Mouse (Mus musculus): ENCODE measurements at regions not wholly inside any gene's neighbourhood (a gene's known extent, or its start where the extent isn't known, plus 50 kb on each side); places are given as distances from the start of the nearest gene placed in this dataset.

GRCm38 (mm10) chr7:40752195-40752594 is 145.9 kb upstream of the Vstm2b start:
- Histone ChIP-seq H3K9ac (no peak overlapping the region), H3K4me3 (no peak overlapping the region), H3K4me1 (no peaks in the 10 kb centered on the region), H3K36me3 (no peaks in the 10 kb centered on the region), H3K4me2 (no peak overlapping the region), H3K27ac (replicated peaks) (no peak overlapping the region), H3K9me3 (no peaks in the 10 kb centered on the region), H3K27me3 (replicated peaks) (no peaks in the 10 kb centered on the region)
- ATAC-seq (ENCODE audit: extremely low read depth, insufficient number of reproducible peaks, low FRiP score, low TSS enrichment), result no peak
- WGBS, result 56% methylated on average over 3 of the region's 3 CpGs

- Histone ChIP-seq H3K27me3 (replicated peaks) (no peaks in the 10 kb centered on the region), H3K27ac (replicated peaks) (no peak overlapping the region), H3K9ac (no peak overlapping the region), H3K4me2 (no peak overlapping the region), H3K4me1 (no peaks in the 10 kb centered on the region), H3K4me3 (no peak overlapping the region), H3K9me3 (no peaks in the 10 kb centered on the region), H3K36me3 (no peaks in the 10 kb centered on the region)
- WGBS, result 34% methylated on average over 1 of the region's 1 CpGs
- ATAC-seq (ENCODE audit: extremely low read depth, insufficient number of reproducible peaks, low FRiP score, low TSS enrichment), result no peak
These were observed 144.6 kb upstream of the Vstm2b start for GRCm38 (mm10) chr7:40753490-40753889.

GRCm38 (mm10) chr7:40762520-40762919 is 135.6 kb upstream of the Vstm2b start:
- ATAC-seq (ENCODE audit: extremely low read depth, insufficient number of reproducible peaks, low FRiP score, low TSS enrichment), result no peak
- Histone ChIP-seq H3K4me2 (no peak overlapping the region), H3K36me3 (no peaks in the 10 kb centered on the region), H3K27ac (replicated peaks) (no peak overlapping the region), H3K9me3 (no peaks in the 10 kb centered on the region), H3K4me3 (no peak overlapping the region), H3K4me1 (no peaks in the 10 kb centered on the region), H3K27me3 (replicated peaks) (no peaks in the 10 kb centered on the region), H3K9ac (no peak overlapping the region)
- WGBS, result 4% methylated on average over 5 of the region's 5 CpGs

GRCm38 (mm10) chr7:40766142-40766541 is 132.0 kb upstream of the Vstm2b start:
- Histone ChIP-seq H3K4me3 (no peak overlapping the region), H3K27ac (replicated peaks) (no peak overlapping the region), H3K27me3 (replicated peaks) (no peaks in the 10 kb centered on the region), H3K36me3 (no peaks in the 10 kb centered on the region), H3K4me1 (no peaks in the 10 kb centered on the region), H3K4me2 (no peak overlapping the region), H3K9ac (no peak overlapping the region), H3K9me3 (no peaks in the 10 kb centered on the region)
- WGBS, result 47% methylated on average over 3 of the region's 3 CpGs
- ATAC-seq (ENCODE audit: extremely low read depth, insufficient number of reproducible peaks, low FRiP score, low TSS enrichment), result no peak

GRCm38 (mm10) chr7:40776220-40776619 is 121.9 kb upstream of the Vstm2b start:
- no peaks in the 10 kb centered on the region for H3K27me3 ChIP-seq (replicated peaks)
- H3K4me3 ChIP-seq, result no peak overlapping the region
- no peak overlapping the region for H3K9ac ChIP-seq
- no peak overlapping the region for H3K4me2 ChIP-seq
- H3K4me1 ChIP-seq, result no peaks in the 10 kb centered on the region
- 28% methylated on average over 4 of the region's 4 CpGs for WGBS
- H3K36me3 ChIP-seq, result no peaks in the 10 kb centered on the region
- H3K27ac ChIP-seq (replicated peaks), result no peak overlapping the region
- H3K9me3 ChIP-seq, result no peaks in the 10 kb centered on the region
- ATAC-seq (ENCODE audit: extremely low read depth, insufficient number of reproducible peaks, low FRiP score, low TSS enrichment), result no peak

GRCm38 (mm10) chr7:40784906-40785305 is 113.2 kb upstream of the Vstm2b start:
- Histone ChIP-seq H3K36me3 (no peaks in the 10 kb centered on the region), H3K4me3 (no peak overlapping the region), H3K9ac (no peak overlapping the region), H3K4me1 (no peaks in the 10 kb centered on the region), H3K4me2 (no peak overlapping the region), H3K9me3 (no peaks in the 10 kb centered on the region), H3K27ac (replicated peaks) (no peak overlapping the region), H3K27me3 (replicated peaks) (no peaks in the 10 kb centered on the region)
- no peak for ATAC-seq (ENCODE audit: extremely low read depth, insufficient number of reproducible peaks, low FRiP score, low TSS enrichment)
- WGBS, result 70% methylated on average over 1 of the region's 1 CpGs

GRCm38 (mm10) chr7:40786758-40787157 is 111.4 kb upstream of the Vstm2b start:
- no peak overlapping the region for H3K9ac ChIP-seq
- H3K36me3 ChIP-seq, result no peaks in the 10 kb centered on the region
- WGBS, result 68% methylated on average over 2 of the region's 2 CpGs
- H3K9me3 ChIP-seq, result no peaks in the 10 kb centered on the region
- H3K27me3 ChIP-seq (replicated peaks), result no peaks in the 10 kb centered on the region
- no peak overlapping the region for H3K4me3 ChIP-seq
- no peak overlapping the region for H3K27ac ChIP-seq (replicated peaks)
- ATAC-seq (ENCODE audit: extremely low read depth, insufficient number of reproducible peaks, low FRiP score, low TSS enrichment), result no peak
- no peak overlapping the region for H3K4me2 ChIP-seq
- no peaks in the 10 kb centered on the region for H3K4me1 ChIP-seq

GRCm38 (mm10) chr7:40788486-40788885 is 109.6 kb upstream of the Vstm2b start:
- WGBS, result 71% methylated on average over 2 of the region's 2 CpGs

GRCm38 (mm10) chr7:40794458-40795207 is 103.5 kb upstream of the Vstm2b start:
- H3K9me3 ChIP-seq, result no peaks in the 10 kb centered on the region
- H3K27me3 ChIP-seq (replicated peaks), result no peaks in the 10 kb centered on the region
- H3K4me3 ChIP-seq, result no peak overlapping the region
- no peak for ATAC-seq (ENCODE audit: extremely low read depth, insufficient number of reproducible peaks, low FRiP score, low TSS enrichment)
- H3K36me3 ChIP-seq, result no peaks in the 10 kb centered on the region
- H3K9ac ChIP-seq, result no peak overlapping the region
- no peaks in the 10 kb centered on the region for H3K4me1 ChIP-seq
- H3K27ac ChIP-seq (replicated peaks), result no peak overlapping the region
- 75% methylated on average over 11 of the region's 11 CpGs for WGBS
- H3K4me2 ChIP-seq, result no peak overlapping the region

More at GRCm38 (mm10) chr7:40788486-40788885, 109.6 kb upstream of the Vstm2b start:
- Histone ChIP-seq H3K4me1 (no peaks in the 10 kb centered on the region), H3K27me3 (replicated peaks) (no peaks in the 10 kb centered on the region), H3K36me3 (no peaks in the 10 kb centered on the region), H3K9me3 (no peaks in the 10 kb centered on the region), H3K27ac (replicated peaks) (no peak overlapping the region), H3K4me2 (no peak overlapping the region), H3K9ac (no peak overlapping the region), H3K4me3 (no peak overlapping the region)
- no peak for ATAC-seq (ENCODE audit: extremely low read depth, insufficient number of reproducible peaks, low FRiP score, low TSS enrichment)

- WGBS, result 56% methylated on average over 7 of the region's 7 CpGs
- Histone ChIP-seq H3K9me3 (no peaks in the 10 kb centered on the region), H3K27me3 (replicated peaks) (no peaks in the 10 kb centered on the region), H3K27ac (replicated peaks) (no peak overlapping the region), H3K4me1 (no peaks in the 10 kb centered on the region), H3K4me3 (no peak overlapping the region), H3K36me3 (no peaks in the 10 kb centered on the region), H3K9ac (no peak overlapping the region), H3K4me2 (no peak overlapping the region)
- ATAC-seq (ENCODE audit: extremely low read depth, insufficient number of reproducible peaks, low FRiP score, low TSS enrichment), result no peak
These were observed 98.3 kb upstream of the Vstm2b start for GRCm38 (mm10) chr7:40799794-40800193.

GRCm38 (mm10) chr7:40801291-40801690 is 96.8 kb upstream of the Vstm2b start:
- Histone ChIP-seq H3K4me2 (no peak overlapping the region), H3K9ac (no peak overlapping the region), H3K27ac (replicated peaks) (no peak overlapping the region), H3K4me3 (no peak overlapping the region), H3K36me3 (no peaks in the 10 kb centered on the region), H3K4me1 (no peaks in the 10 kb centered on the region), H3K9me3 (no peaks in the 10 kb centered on the region), H3K27me3 (replicated peaks) (no peaks in the 10 kb centered on the region)
- ATAC-seq (ENCODE audit: extremely low read depth, insufficient number of reproducible peaks, low FRiP score, low TSS enrichment), result no peak
- 59% methylated on average over 2 of the region's 2 CpGs for WGBS

- Histone ChIP-seq H3K4me1 (no peaks in the 10 kb centered on the region), H3K27me3 (replicated peaks) (no peaks in the 10 kb centered on the region), H3K4me3 (no peak overlapping the region), H3K9ac (no peak overlapping the region), H3K4me2 (no peak overlapping the region), H3K9me3 (no peaks in the 10 kb centered on the region), H3K36me3 (no peaks in the 10 kb centered on the region), H3K27ac (replicated peaks) (no peak overlapping the region)
- no peak for ATAC-seq (ENCODE audit: extremely low read depth, insufficient number of reproducible peaks, low FRiP score, low TSS enrichment)
- 42% methylated on average over 2 of the region's 2 CpGs for WGBS
These were observed 92.9 kb upstream of the Vstm2b start for GRCm38 (mm10) chr7:40805211-40805610.
